Mouse (Mus musculus) stomach, embryonic 14.5 days (tissue): ENCODE measurements around the gene Tfcp2l1. TPM values are rescaled to one million over a fixed set of nuclear protein-coding genes. Genes with fewer than 3 reads are reported as not detected.
"Not testable (repeated sequence)": the region's sequence is repeated elsewhere in the genome, so short reads cannot be mapped to it uniquely, and the experiment has no call there.

Experiments used
- ATAC-seq: fragments of 200-750 bp; cut with Nextera tagmentation; 2 replicates; pipeline ENCODE4 v1.8.0; 2017; ENCODE audit warnings: low read depth, moderate TSS enrichment; ENCODE audit not compliant: insufficient number of reproducible peaks, insufficient read depth, low FRiP score
- H3K27ac ChIP-seq: fragments of 300-500 bp; sonication (generic); 2 replicates; pipeline ENCODE4 v1.5.1; 2014; ENCODE audit warnings: mild to moderate bottlenecking, low read length, moderate library complexity, mixed read lengths
- H3K27me3 ChIP-seq: fragments of 300-500 bp; sonication (generic); 2 replicates; pipeline ENCODE4 v1.6.1; 2014; ENCODE audit warnings: low read length, control low read depth, mixed read lengths; ENCODE audit not compliant: control insufficient read depth, insufficient read depth
- H3K36me3 ChIP-seq: fragments of 300-500 bp; sonication (generic); 2 replicates; pipeline ENCODE4 v1.6.1; 2014; ENCODE audit warnings: mild to moderate bottlenecking, control low read depth, low read length, moderate library complexity, mixed read lengths; ENCODE audit not compliant: control insufficient read depth, insufficient read depth
- H3K4me1 ChIP-seq: fragments of 300-500 bp; sonication (generic); 2 replicates; pipeline ENCODE4 v1.6.1; 2014; ENCODE audit warnings: low read length, control low read depth, mixed read lengths; ENCODE audit not compliant: control insufficient read depth, insufficient read depth
- H3K4me2 ChIP-seq: fragments of 300-500 bp; sonication (generic); replicated peaks from 2 replicates; pipeline ENCODE4 v1.6.1; 2014; ENCODE audit warnings: low read depth, low read length, control low read depth
- H3K4me3 ChIP-seq: fragments of 300-500 bp; sonication (generic); 2 replicates; pipeline ENCODE4 v1.5.1; 2014; ENCODE audit warnings: low read depth, low read length, control low read depth
- H3K9ac ChIP-seq: fragments of 300-500 bp; sonication (generic); replicated peaks from 2 replicates; pipeline ENCODE4 v1.6.1; 2014; ENCODE audit warnings: low read depth, mild to moderate bottlenecking, control low read depth, low read length, moderate library complexity, mixed read lengths
- H3K9me3 ChIP-seq: fragments of 300-500 bp; sonication (generic); 2 replicates; pipeline ENCODE4 v1.6.1; 2016; ENCODE audit warnings: low read depth, low read length, control low read depth; ENCODE audit not compliant: control insufficient read depth
- WGBS: fragments of 180-500 bp; shearing (Covaris S2); extraction: QIAGEN DNeasy Blood & Tissue Kit; methylation state at CpG from one replicate; pipeline ENCODE4 v1.1.7; 2014; 5-methylcytosine and 5-hydroxymethylcytosine counted together
- polyA plus RNA-seq: library from polyadenylated mRNA; unstranded; fragments of >200 nt; fragmentation: Nextera tagmentation; extraction: Ambion mirVana; gene quantifications from 2 replicates; pipeline ENCODE4 v1.2.1, GENCODE M21; 2014

Gene Tfcp2l1
- polyA plus RNA-seq, 1 experiment from 2014 or later, result 1.4 TPM

DNA sequence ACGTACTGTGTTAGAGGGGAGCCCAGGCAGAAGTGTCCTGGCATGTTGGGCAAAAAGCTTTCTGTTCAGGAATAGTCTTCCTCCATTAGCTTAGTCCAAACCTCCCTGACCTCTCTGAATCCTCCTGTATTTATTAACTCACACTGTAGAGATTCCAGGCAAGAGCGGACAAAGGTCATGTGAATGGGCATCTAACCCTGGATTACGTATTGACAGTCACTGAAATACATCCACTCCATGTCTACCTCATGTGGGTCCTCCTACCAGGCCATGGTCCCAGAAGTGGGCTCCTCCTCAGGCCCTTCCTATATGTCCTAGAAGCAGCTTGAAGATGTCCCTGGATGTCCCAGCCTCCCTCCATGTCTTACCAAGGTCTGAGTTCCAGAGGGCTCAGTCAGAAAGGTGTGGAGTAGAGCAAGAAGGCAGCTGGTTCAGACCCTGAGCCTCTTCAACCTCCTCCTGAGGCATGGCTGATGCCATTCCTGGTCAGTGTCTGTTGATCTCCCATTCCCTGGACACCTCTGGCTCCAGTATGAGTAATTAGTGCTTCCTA lies 14.0 kb upstream of the Tfcp2l1 start:
- no peak overlapping the region for H3K27ac ChIP-seq
- ATAC-seq, result no peak; the same call in 1 of the 2 replicates
- 84% methylated on average over 3 of the region's 3 CpGs for WGBS

GRCm38 (mm10) chr1:118621055-118621454 lies 6.7 kb upstream of the Tfcp2l1 start:
- H3K4me2 ChIP-seq, H3K4me1 ChIP-seq, H3K9me3 ChIP-seq, H3K9ac ChIP-seq, H3K27me3 ChIP-seq, H3K4me3 ChIP-seq, H3K27ac ChIP-seq, H3K36me3 ChIP-seq, ATAC-seq: not testable (repeated sequence)
- WGBS, result 93% methylated on average over 4 of the region's 5 CpGs

More for the DNA sequence above, 14.0 kb upstream of the Tfcp2l1 start:
- H3K9ac ChIP-seq, result no peak overlapping the region
- H3K4me1 ChIP-seq, result no peaks in the 10 kb centered on the region
- no peak overlapping the region for H3K4me2 ChIP-seq
- no peaks in the 10 kb centered on the region for H3K9me3 ChIP-seq
- no peak overlapping the region for H3K4me3 ChIP-seq
- no peaks in the 10 kb centered on the region for H3K27me3 ChIP-seq
- H3K36me3 ChIP-seq, result 0 out of 2 replicates have a peak, but pooled peaks cover 4% of the 10 kb centered on the region

GRCm38 (mm10) chr1:118622857-118623256 lies 4.9 kb upstream of the Tfcp2l1 start:
- Histone ChIP-seq H3K4me1 (no peaks in the 10 kb centered on the region), H3K9me3 (no peaks in the 10 kb centered on the region), H3K27ac (no peak overlapping the region), H3K27me3 (peaks cover 3% of the 10 kb centered on the region; the same call in 1 of the 2 replicates), H3K9ac (no peak overlapping the region), H3K36me3 (no peaks in the 10 kb centered on the region), H3K4me2 (no peak overlapping the region), H3K4me3 (no peak overlapping the region)
- 44% methylated on average over 3 of the region's 3 CpGs for WGBS
- no peak; the same call in 1 of the 2 replicates for ATAC-seq

DNA sequence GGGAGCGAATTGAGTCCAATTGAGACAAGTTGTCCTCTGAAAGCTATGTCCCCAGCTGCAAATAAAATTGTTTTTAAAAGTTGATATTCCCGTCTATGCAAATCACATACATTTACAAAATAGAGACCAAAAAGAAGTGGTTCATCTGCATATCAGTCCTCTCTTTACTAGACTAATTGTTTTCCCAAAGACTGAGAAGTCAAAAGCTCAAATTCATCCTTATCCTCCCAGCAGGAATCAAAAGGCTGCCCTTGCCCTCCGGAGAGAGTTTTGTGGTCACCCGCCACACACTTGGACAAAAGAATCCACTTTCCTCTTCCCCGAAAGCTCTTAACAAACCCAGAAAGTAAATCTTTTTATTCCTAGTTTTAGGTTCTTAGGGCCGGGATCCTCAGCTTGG lies 2.3 kb upstream of the Tfcp2l1 start:
- Histone ChIP-seq H3K27me3 (peaks cover 5% of the 10 kb centered on the region; the same call in 1 of the 2 replicates), H3K4me1 (no peaks in the 10 kb centered on the region), H3K36me3 (no peaks in the 10 kb centered on the region), H3K9me3 (no peaks in the 10 kb centered on the region), H3K27ac (no peak overlapping the region), H3K9ac (no peak overlapping the region), H3K4me2 (no peak overlapping the region), H3K4me3 (no peak overlapping the region)
- ATAC-seq, result no peak
- WGBS, result 51% methylated on average over 6 of the region's 6 CpGs

- H3K4me3 ChIP-seq, result no peak overlapping the region
- H3K27me3 ChIP-seq, result peaks cover 5% of the 10 kb centered on the region; the same call in 1 of the 2 replicates
- ATAC-seq, result no peak
- no peak overlapping the region for H3K4me2 ChIP-seq
- H3K9ac ChIP-seq, result no peak overlapping the region
- H3K36me3 ChIP-seq, result no peaks in the 10 kb centered on the region
- H3K4me1 ChIP-seq, result no peaks in the 10 kb centered on the region
- no peak overlapping the region for H3K27ac ChIP-seq
- 55% methylated on average over 2 of the region's 2 CpGs for WGBS
- H3K9me3 ChIP-seq, result no peaks in the 10 kb centered on the region
Measured at GRCm38 (mm10) chr1:118625921-118626320, 1.8 kb upstream of the Tfcp2l1 start.

- Histone ChIP-seq H3K4me1 (no peaks in the 10 kb centered on the region), H3K27me3 (peaks cover 5% of the 10 kb centered on the region; the same call in 1 of the 2 replicates), H3K4me2 (no peak overlapping the region), H3K9me3 (no peaks in the 10 kb centered on the region), H3K27ac (no peak overlapping the region), H3K36me3 (no peaks in the 10 kb centered on the region), H3K4me3 (no peak overlapping the region), H3K9ac (no peak overlapping the region)
- 83% methylated on average over 2 of the region's 2 CpGs for WGBS
- no peak for ATAC-seq
Measured at GRCm38 (mm10) chr1:118626452-118626851, 1.3 kb upstream of the Tfcp2l1 start.

GRCm38 (mm10) chr1:118633415-118633980 lies 5.8 kb downstream of the Tfcp2l1 start:
- no peak for ATAC-seq
- no peaks in the 10 kb centered on the region for H3K4me1 ChIP-seq
- 76% methylated on average over 4 of the region's 4 CpGs for WGBS

DNA sequence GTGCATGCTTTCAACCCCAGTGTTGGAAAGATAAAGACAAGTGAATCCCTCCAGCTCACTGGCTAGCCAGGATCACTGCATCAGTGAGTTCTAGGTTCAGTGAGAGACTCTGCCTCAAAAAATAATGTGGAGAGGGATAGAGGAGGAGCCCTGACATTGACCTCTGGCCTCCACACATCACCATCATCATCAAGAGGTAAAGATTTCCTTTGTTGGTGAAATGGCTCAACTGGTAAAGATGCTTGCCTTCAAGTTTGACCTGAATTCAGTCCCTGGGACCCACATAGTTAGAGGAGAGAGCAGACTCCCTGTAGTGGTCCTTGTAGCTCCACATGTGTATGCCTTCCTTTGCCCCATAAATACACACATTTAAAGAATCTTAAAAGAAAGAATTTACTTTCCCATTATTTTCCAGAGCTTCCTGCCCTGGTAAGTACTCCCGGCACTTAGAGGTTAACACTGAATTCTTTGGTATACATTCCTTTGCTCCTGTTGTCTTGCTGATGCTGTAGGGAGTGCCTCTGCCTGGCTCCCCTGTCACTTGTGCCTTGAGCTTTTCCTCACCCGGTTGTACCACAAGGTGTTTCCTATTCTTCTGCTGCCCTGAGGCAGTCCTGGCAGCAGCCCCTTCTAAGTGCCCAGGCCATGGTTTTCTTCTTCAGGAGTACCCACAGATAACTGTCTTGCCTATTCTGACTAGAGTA lies 14.7 kb downstream of the Tfcp2l1 start:
- Histone ChIP-seq H3K9ac (no peak overlapping the region), H3K36me3 (no peaks in the 10 kb centered on the region), H3K4me1 (no peaks in the 10 kb centered on the region), H3K27ac (no peak overlapping the region), H3K4me3 (no peak overlapping the region), H3K4me2 (no peak overlapping the region), H3K27me3 (no peaks in the 10 kb centered on the region), H3K9me3 (no peaks in the 10 kb centered on the region)
- WGBS, result 68% methylated on average over 2 of the region's 2 CpGs
- ATAC-seq, result no peak

More at GRCm38 (mm10) chr1:118633415-118633980, 5.8 kb downstream of the Tfcp2l1 start:
- Histone ChIP-seq H3K4me3 (no peak overlapping the region), H3K4me2 (no peak overlapping the region), H3K27ac (no peak overlapping the region), H3K36me3 (no peaks in the 10 kb centered on the region), H3K27me3 (no peaks in the 10 kb centered on the region), H3K9ac (no peak overlapping the region), H3K9me3 (no peaks in the 10 kb centered on the region)
